Mouse (Mus musculus) cerebellum, adult 2 months (tissue): ENCODE data around the gene Chrnd. TPM values are rescaled to one million over a fixed set of nuclear protein-coding genes. Genes with fewer than 3 reads are reported as not detected.

Experiments
- DNase-seq, 2 experiments: peaks; one replicate each; pipeline ENCODE4 v3.0.0; 2021
- H3K27ac ChIP-seq: fragments of 200-500 bp; 2 replicates; pipeline ENCODE4 v1.5.1; 2012; ENCODE audit warnings: low read length, control low read depth, inconsistent platforms; ENCODE audit not compliant: insufficient read depth
- H3K27me3 ChIP-seq: fragments of 200-500 bp; 2 replicates; pipeline ENCODE4 v1.6.1; 2012; ENCODE audit warnings: inconsistent platforms, mild to moderate bottlenecking, low read length, moderate library complexity; ENCODE audit not compliant: control insufficient read depth, insufficient read depth
- H3K4me1 ChIP-seq: fragments of 200-500 bp; 2 replicates; pipeline ENCODE4 v1.6.1; 2011; ENCODE audit warnings: low read length; ENCODE audit not compliant: control insufficient read depth, insufficient read depth
- H3K4me3 ChIP-seq: fragments of 200-500 bp; replicated peaks from 2 replicates; pipeline ENCODE3; 2011; ENCODE audit warnings: mild to moderate bottlenecking, low read depth, low read length, control low read depth; ENCODE audit not compliant: insufficient read depth
- CTCF ChIP-seq: fragments of 200-500 bp; IDR thresholded peaks from 2 replicates; pipeline ENCODE4 v1.5.1; 2011; ENCODE audit warnings: low read depth, mild to moderate bottlenecking, control low read depth, low read length, moderate library complexity, borderline replicate concordance; ENCODE audit not compliant: insufficient read depth
- POLR2A ChIP-seq: fragments of 200-500 bp; IDR thresholded peaks from 2 replicates; pipeline ENCODE4 v1.6.1; 2011; ENCODE audit warnings: low read length, control low read depth, borderline replicate concordance; ENCODE audit not compliant: insufficient read depth
- WGBS: fragments of 180-500 bp; shearing (Covaris S2); methylation state at CpG from one replicate; pipeline ENCODE4 v1.1.7; 2018; 5-methylcytosine and 5-hydroxymethylcytosine counted together
- polyA plus RNA-seq: library from polyadenylated mRNA; depleted of rRNA; stranded (reverse); fragments of >200 nt; gene quantifications from 2 replicates; pipeline ENCODE4 v1.2.3, GENCODE M21; 2012

Gene Chrnd
- polyA plus RNA-seq, 1 experiment = not detected

DNA sequence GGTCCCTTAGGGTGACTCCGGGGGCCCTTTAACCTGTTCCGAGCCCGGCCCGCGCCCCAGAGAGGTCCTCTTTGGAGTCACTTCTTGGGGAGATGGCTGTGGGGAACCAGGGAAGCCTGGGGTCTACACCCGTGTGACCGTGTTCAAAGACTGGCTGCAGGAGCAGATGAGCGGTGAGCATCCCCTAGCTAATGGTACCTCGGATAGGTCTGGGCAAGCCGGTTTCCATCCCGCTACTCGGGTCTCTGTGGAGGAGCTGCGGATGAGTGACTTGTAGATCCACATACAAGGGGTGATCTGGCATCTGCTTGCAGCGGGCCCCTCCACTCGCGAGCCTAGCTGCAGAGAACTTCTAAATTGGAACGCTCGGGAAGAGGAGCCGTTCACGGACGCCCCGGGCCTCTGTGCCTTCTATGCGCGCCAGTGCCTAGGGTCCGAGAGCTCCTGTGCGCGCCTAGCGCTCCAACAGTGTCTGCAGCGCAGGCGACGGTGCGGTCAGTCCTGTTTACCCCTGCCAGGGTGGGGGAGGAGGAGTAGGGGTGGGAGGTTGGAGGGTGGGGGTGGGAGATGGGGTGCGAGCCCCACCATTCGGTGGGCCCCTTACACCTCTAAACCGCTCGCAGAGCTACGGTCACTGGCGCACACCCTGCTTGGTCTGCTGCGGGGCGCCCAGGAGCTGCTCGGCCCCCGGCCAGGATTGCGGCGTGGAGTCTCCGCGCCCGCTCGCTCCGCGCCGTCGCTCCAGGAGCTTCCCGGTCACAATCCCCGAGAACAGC lies 4.0 kb upstream of the Chrnd start:
- 5% methylated on average over 54 of the region's 54 CpGs for WGBS
- Histone ChIP-seq H3K4me3 (peak overlapping the region; percentile 85), H3K4me1 (no peaks in the 10 kb centered on the region), H3K27ac (no peak overlapping the region), H3K27me3 (no peaks in the 10 kb centered on the region)
- peak in 1 of 2 experiments; percentile 22 for DNase-seq
- TF ChIP-seq POLR2A = no peak
- TF ChIP-seq CTCF = no peak

- peak; percentile 66 to 80 for DNase-seq
- no peaks in the 10 kb centered on the region for H3K4me1 ChIP-seq
- WGBS = 2% methylated on average over 15 of the region's 15 CpGs
- TF ChIP-seq POLR2A = no peak
- TF ChIP-seq CTCF = peak; percentile 80
- H3K27ac ChIP-seq = no peak overlapping the region
- H3K4me3 ChIP-seq = peak overlapping the region; percentile 85
- H3K27me3 ChIP-seq = no peaks in the 10 kb centered on the region
Observed at GRCm38 (mm10) chr1:87187037-87187355, 3.4 kb upstream of the Chrnd start.

- H3K27ac ChIP-seq = no peak overlapping the region
- TF ChIP-seq CTCF (no peak), POLR2A (no peak)
- WGBS = 18% methylated on average over 9 of the region's 9 CpGs
- H3K4me1 ChIP-seq = no peaks in the 10 kb centered on the region
- no peak for DNase-seq
- H3K27me3 ChIP-seq = no peaks in the 10 kb centered on the region
- H3K4me3 ChIP-seq = no peak overlapping the region
Observed at GRCm38 (mm10) chr1:87197296-87197695, 6.9 kb downstream of the Chrnd start.

GRCm38 (mm10) chr1:87198119-87199065 lies 8.0 kb downstream of the Chrnd start:
- no peaks in the 10 kb centered on the region for H3K27me3 ChIP-seq
- H3K27ac ChIP-seq = no peak overlapping the region
- 71% methylated on average over 12 of the region's 12 CpGs for WGBS
- no peak for TF ChIP-seq CTCF
- TF ChIP-seq POLR2A = no peak
- DNase-seq = no peak
- no peak overlapping the region for H3K4me3 ChIP-seq
- H3K4me1 ChIP-seq = no peaks in the 10 kb centered on the region

GRCm38 (mm10) chr1:87200811-87201210 lies 10.4 kb downstream of the Chrnd start:
- H3K4me1 ChIP-seq = no peaks in the 10 kb centered on the region
- no peak overlapping the region for H3K27ac ChIP-seq
- TF ChIP-seq CTCF = no peak
- TF ChIP-seq POLR2A = no peak
- 60% methylated on average over 2 of the region's 2 CpGs for WGBS
- no peak for DNase-seq
- H3K4me3 ChIP-seq = no peak overlapping the region
- no peaks in the 10 kb centered on the region for H3K27me3 ChIP-seq

GRCm38 (mm10) chr1:87201848-87202247 lies 11.4 kb downstream of the Chrnd start:
- Histone ChIP-seq H3K27me3 (no peaks in the 10 kb centered on the region), H3K27ac (no peak overlapping the region), H3K4me3 (no peak overlapping the region), H3K4me1 (no peaks in the 10 kb centered on the region)
- WGBS = 8% methylated on average over 1 of the region's 1 CpGs
- no peak for DNase-seq
- no peak for TF ChIP-seq CTCF
- TF ChIP-seq POLR2A = no peak

DNA sequence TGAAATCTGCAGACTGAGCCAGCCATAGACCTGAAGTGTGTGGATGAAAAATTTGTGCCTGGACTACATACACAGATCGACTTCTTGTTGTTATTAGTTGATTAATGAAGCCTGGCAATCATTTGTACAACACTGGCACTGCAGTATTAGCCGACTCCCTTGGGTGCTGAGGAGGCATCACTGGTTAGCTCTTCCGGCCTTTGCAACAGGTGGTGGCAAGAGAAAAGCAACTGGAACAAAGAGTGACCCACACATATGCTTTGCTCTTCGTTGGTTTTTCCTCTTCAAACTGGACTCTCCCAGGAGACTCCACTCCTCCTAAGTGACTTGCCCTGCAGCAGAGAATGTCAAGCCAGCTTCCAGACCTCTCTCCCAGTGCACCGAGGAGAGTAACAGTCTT lies 13.4 kb downstream of the Chrnd start:
- Histone ChIP-seq H3K4me3 (no peak overlapping the region), H3K27me3 (no peaks in the 10 kb centered on the region), H3K27ac (no peak overlapping the region), H3K4me1 (no peaks in the 10 kb centered on the region)
- WGBS = 71% methylated on average over 5 of the region's 5 CpGs
- no peak for TF ChIP-seq CTCF
- TF ChIP-seq POLR2A = no peak
- no peak for DNase-seq
